Mouse (Mus musculus): ENCODE data around the gene Fitm1. TPM values are rescaled to one million over a fixed set of nuclear protein-coding genes. Genes with fewer than 3 reads are reported as not detected.

Gene Fitm1
- polyA plus RNA-seq, 1 experiment from 2014 or later, result 4.0 TPM

GRCm38 (mm10) chr14:55605743-55606459 is 30.5 kb downstream of the Fitm1 start:
- H3K36me3 ChIP-seq, result peaks cover 75% of the 10 kb centered on the region
- H3K27me3 ChIP-seq (replicated peaks), result no peaks in the 10 kb centered on the region
- no peaks in the 10 kb centered on the region for H3K9me3 ChIP-seq
- WGBS, result 94% methylated on average over 16 of the region's 16 CpGs
- H3K4me1 ChIP-seq, result no peaks in the 10 kb centered on the region
- no peak overlapping the region for H3K27ac ChIP-seq
- H3K4me2 ChIP-seq (replicated peaks), result no peak overlapping the region
- no peak overlapping the region for H3K4me3 ChIP-seq
- no peak overlapping the region for H3K9ac ChIP-seq
- ATAC-seq (ENCODE audit: low FRiP score, low read depth), result no peak

GRCm38 (mm10) chr14:55608339-55608738 is 32.9 kb downstream of the Fitm1 start:
- Histone ChIP-seq H3K27me3 (replicated peaks) (no peaks in the 10 kb centered on the region), H3K4me2 (replicated peaks) (no peak overlapping the region), H3K27ac (no peak overlapping the region), H3K4me3 (no peak overlapping the region), H3K9me3 (no peaks in the 10 kb centered on the region), H3K9ac (no peak overlapping the region), H3K4me1 (no peaks in the 10 kb centered on the region), H3K36me3 (peaks cover 50% of the 10 kb centered on the region)
- WGBS, result 94% methylated on average over 6 of the region's 6 CpGs
- ATAC-seq (ENCODE audit: low FRiP score, low read depth), result no peak

GRCm38 (mm10) chr14:55613346-55613745 is 37.9 kb downstream of the Fitm1 start:
- WGBS, result 77% methylated on average over 6 of the region's 6 CpGs
- H3K9me3 ChIP-seq, result no peaks in the 10 kb centered on the region
- no peak overlapping the region for H3K4me2 ChIP-seq (replicated peaks)
- no peaks in the 10 kb centered on the region for H3K4me1 ChIP-seq
- no peak for ATAC-seq (ENCODE audit: low FRiP score, low read depth)
- no peak overlapping the region for H3K9ac ChIP-seq
- no peak overlapping the region for H3K4me3 ChIP-seq
- no peaks in the 10 kb centered on the region for H3K27me3 ChIP-seq (replicated peaks)
- no peak overlapping the region for H3K27ac ChIP-seq
- H3K36me3 ChIP-seq, result peaks cover 17% of the 10 kb centered on the region

- Histone ChIP-seq H3K27me3 (replicated peaks) (no peaks in the 10 kb centered on the region), H3K36me3 (peaks cover 4% of the 10 kb centered on the region), H3K4me3 (no peak overlapping the region), H3K27ac (no peak overlapping the region), H3K9me3 (no peaks in the 10 kb centered on the region), H3K9ac (no peak overlapping the region), H3K4me1 (no peaks in the 10 kb centered on the region), H3K4me2 (replicated peaks) (no peak overlapping the region)
- 80% methylated on average over 7 of the region's 7 CpGs for WGBS
- no peak for ATAC-seq (ENCODE audit: low FRiP score, low read depth)
Measured at GRCm38 (mm10) chr14:55614565-55615178, 39.3 kb downstream of the Fitm1 start.

GRCm38 (mm10) chr14:55615876-55616275 is 40.5 kb downstream of the Fitm1 start:
- H3K36me3 ChIP-seq, result no peaks in the 10 kb centered on the region
- H3K27ac ChIP-seq, result no peak overlapping the region
- 55% methylated on average over 2 of the region's 2 CpGs for WGBS
- H3K4me3 ChIP-seq, result no peak overlapping the region
- no peaks in the 10 kb centered on the region for H3K27me3 ChIP-seq (replicated peaks)
- H3K9me3 ChIP-seq, result no peaks in the 10 kb centered on the region
- no peak overlapping the region for H3K4me2 ChIP-seq (replicated peaks)
- H3K9ac ChIP-seq, result no peak overlapping the region
- no peaks in the 10 kb centered on the region for H3K4me1 ChIP-seq
- ATAC-seq (ENCODE audit: low FRiP score, low read depth), result no peak

- H3K27ac ChIP-seq, result no peak overlapping the region
- H3K9me3 ChIP-seq, result no peaks in the 10 kb centered on the region
- H3K9ac ChIP-seq, result no peak overlapping the region
- H3K4me3 ChIP-seq, result no peak overlapping the region
- H3K36me3 ChIP-seq, result no peaks in the 10 kb centered on the region
- H3K27me3 ChIP-seq (replicated peaks), result no peaks in the 10 kb centered on the region
- WGBS, result 90% methylated on average over 2 of the region's 2 CpGs
- H3K4me2 ChIP-seq (replicated peaks), result no peak overlapping the region
- H3K4me1 ChIP-seq, result no peaks in the 10 kb centered on the region
- no peak for ATAC-seq (ENCODE audit: low FRiP score, low read depth)
Measured at GRCm38 (mm10) chr14:55616844-55617243, 41.4 kb downstream of the Fitm1 start.

GRCm38 (mm10) chr14:55617822-55618221 is 42.4 kb downstream of the Fitm1 start, which contains the start of gene Rec8:
Gene Rec8 (plus strand): TSS chr14:55618037.
- Histone ChIP-seq H3K27me3 (replicated peaks) (no peaks in the 10 kb centered on the region), H3K9ac (peak within 1 kb of the TSS; percentile 40; the same call in 1 of the 2 replicates), H3K9me3 (no peaks in the 10 kb centered on the region), H3K4me1 (no peaks in the 10 kb centered on the region), H3K27ac (no peak within 1 kb of the TSS), H3K4me2 (replicated peaks) (peak within 1 kb of the TSS; percentile 51), H3K4me3 (peak within 1 kb of the TSS; percentile 20), H3K36me3 (no peaks in the 10 kb centered on the region)
- peak; percentile 83 for ATAC-seq (ENCODE audit: low FRiP score, low read depth)
- WGBS, result 22% methylated on average over 21 of the region's 21 CpGs

GRCm38 (mm10) chr14:55618486-55619195 is 43.2 kb downstream of the Fitm1 start:
- no peak overlapping the region for H3K27ac ChIP-seq
- no peak for ATAC-seq (ENCODE audit: low FRiP score, low read depth)
- peaks cover 1% of the 10 kb centered on the region; the same call in 1 of the 2 replicates for H3K36me3 ChIP-seq
- peak overlapping the region; percentile 40; the same call in 1 of the 2 replicates for H3K9ac ChIP-seq
- H3K4me3 ChIP-seq, result peak overlapping the region; percentile 20
- H3K9me3 ChIP-seq, result no peaks in the 10 kb centered on the region
- WGBS, result 52% methylated on average over 22 of the region's 22 CpGs
- H3K4me1 ChIP-seq, result no peaks in the 10 kb centered on the region
- H3K27me3 ChIP-seq (replicated peaks), result no peaks in the 10 kb centered on the region
- peak overlapping the region; percentile 51 for H3K4me2 ChIP-seq (replicated peaks)

Other genes starting within 250 kb of the Fitm1 start
- gene Dhrs4, start 96.9 kb upstream of the Fitm1 start, polyA plus RNA-seq (2016; fragmentation: Nextera tagmentation; extraction: Ambion mirVana), result 41.5 and 41.7 TPM in 2 replicates
- gene Carmil3, start 85.0 kb upstream of the Fitm1 start, polyA plus RNA-seq (2016; fragmentation: Nextera tagmentation; extraction: Ambion mirVana), result 16.1 and 16.8 TPM in 2 replicates
- 1.4 and 2.4 TPM in 2 replicates for gene Cpne6, start 65.2 kb upstream of the Fitm1 start, polyA plus RNA-seq (2016; fragmentation: Nextera tagmentation; extraction: Ambion mirVana)
- gene Nrl, start 50.6 kb upstream of the Fitm1 start, polyA plus RNA-seq (2016; fragmentation: Nextera tagmentation; extraction: Ambion mirVana), result 0.10 and 0.19 TPM in 2 replicates
- gene Pck2, start 35.4 kb upstream of the Fitm1 start, polyA plus RNA-seq (2016; fragmentation: Nextera tagmentation; extraction: Ambion mirVana), result 18.2 and 21.0 TPM in 2 replicates
- 103 and 105 TPM in 2 replicates for gene Dcaf11, start 15.6 kb upstream of the Fitm1 start, polyA plus RNA-seq (2016; fragmentation: Nextera tagmentation; extraction: Ambion mirVana)
- not detected in 2 replicates for gene A730061H03Rik, start 15.2 kb upstream of the Fitm1 start, polyA plus RNA-seq (2016; fragmentation: Nextera tagmentation; extraction: Ambion mirVana)
- 120 and 128 TPM in 2 replicates for gene Psme1, start 2.5 kb downstream of the Fitm1 start, polyA plus RNA-seq (2016; fragmentation: Nextera tagmentation; extraction: Ambion mirVana)
- 8.9 and 12.7 TPM in 2 replicates for gene Emc9, start 9.7 kb downstream of the Fitm1 start, polyA plus RNA-seq (2016; fragmentation: Nextera tagmentation; extraction: Ambion mirVana)
- gene Psme2, start 15.5 kb downstream of the Fitm1 start, polyA plus RNA-seq (2016; fragmentation: Nextera tagmentation; extraction: Ambion mirVana), result 212 and 223 TPM in 2 replicates
- 17.8 and 21.0 TPM in 2 replicates for gene Rnf31, start 16.1 kb downstream of the Fitm1 start, polyA plus RNA-seq (2016; fragmentation: Nextera tagmentation; extraction: Ambion mirVana)
- 8.8 and 9.0 TPM in 2 replicates for gene Irf9, start 28.0 kb downstream of the Fitm1 start, polyA plus RNA-seq (2016; fragmentation: Nextera tagmentation; extraction: Ambion mirVana)
- 20.6 and 22.8 TPM in 2 replicates for gene Rec8, start 42.4 kb downstream of the Fitm1 start, polyA plus RNA-seq (2016; fragmentation: Nextera tagmentation; extraction: Ambion mirVana)
- gene Ipo4, start 60.3 kb downstream of the Fitm1 start, polyA plus RNA-seq (2016; fragmentation: Nextera tagmentation; extraction: Ambion mirVana), result 73.7 and 85.6 TPM in 2 replicates
- 2.1 and 3.6 TPM in 2 replicates for gene Gm49378, start 62.3 kb downstream of the Fitm1 start, polyA plus RNA-seq (2016; fragmentation: Nextera tagmentation; extraction: Ambion mirVana)
- gene Tm9sf1, start 68.2 kb downstream of the Fitm1 start, polyA plus RNA-seq (2016; fragmentation: Nextera tagmentation; extraction: Ambion mirVana), result 62.7 and 68.6 TPM in 2 replicates
- 0.53 and 0.77 TPM in 2 replicates for gene Tssk4, start 74.6 kb downstream of the Fitm1 start, polyA plus RNA-seq (2016; fragmentation: Nextera tagmentation; extraction: Ambion mirVana)
- gene Mdp1, start 84.9 kb downstream of the Fitm1 start, polyA plus RNA-seq (2016; fragmentation: Nextera tagmentation; extraction: Ambion mirVana), result 70.1 and 71.0 TPM in 2 replicates
- gene Gmpr2, start 96.3 kb downstream of the Fitm1 start, polyA plus RNA-seq (2016; fragmentation: Nextera tagmentation; extraction: Ambion mirVana), result 60.7 and 61.6 TPM in 2 replicates
- gene Nedd8, start 96.5 kb downstream of the Fitm1 start, polyA plus RNA-seq (2016; fragmentation: Nextera tagmentation; extraction: Ambion mirVana), result 555 and 567 TPM in 2 replicates
- gene Tinf2, start 106.2 kb downstream of the Fitm1 start, polyA plus RNA-seq (2016; fragmentation: Nextera tagmentation; extraction: Ambion mirVana), result 44.1 and 45.7 TPM in 2 replicates
- gene Tgm1, start 138.3 kb downstream of the Fitm1 start, polyA plus RNA-seq (2016; fragmentation: Nextera tagmentation; extraction: Ambion mirVana), result 0.34 and 0.36 TPM in 2 replicates
- 42.0 and 46.3 TPM in 2 replicates for gene Rabggta, start 146.6 kb downstream of the Fitm1 start, polyA plus RNA-seq (2016; fragmentation: Nextera tagmentation; extraction: Ambion mirVana)
- 74.1 and 81.8 TPM in 2 replicates for gene Dhrs1, start 170.1 kb downstream of the Fitm1 start, polyA plus RNA-seq (2016; fragmentation: Nextera tagmentation; extraction: Ambion mirVana)
- gene Nop9, start 170.1 kb downstream of the Fitm1 start, polyA plus RNA-seq (2016; fragmentation: Nextera tagmentation; extraction: Ambion mirVana), result 44.2 and 47.0 TPM in 2 replicates
- 0.30 TPM in 1 of 2 replicates, not detected in the other for gene Cideb, start 182.8 kb downstream of the Fitm1 start, polyA plus RNA-seq (2016; fragmentation: Nextera tagmentation; extraction: Ambion mirVana)
- 0.37 and 0.52 TPM in 2 replicates for gene Ltb4r2, start 185.8 kb downstream of the Fitm1 start, polyA plus RNA-seq (2016; fragmentation: Nextera tagmentation; extraction: Ambion mirVana)
- 0.23 and 0.37 TPM in 2 replicates for gene Ltb4r1, start 190.3 kb downstream of the Fitm1 start, polyA plus RNA-seq (2016; fragmentation: Nextera tagmentation; extraction: Ambion mirVana)
- 9.2 and 10.1 TPM in 2 replicates for gene Adcy4, start 208.5 kb downstream of the Fitm1 start, polyA plus RNA-seq (2016; fragmentation: Nextera tagmentation; extraction: Ambion mirVana)
- gene Ripk3, start 213.2 kb downstream of the Fitm1 start, polyA plus RNA-seq (2016; fragmentation: Nextera tagmentation; extraction: Ambion mirVana), result 7.9 and 8.7 TPM in 2 replicates
- gene Nfatc4, start 247.5 kb downstream of the Fitm1 start, polyA plus RNA-seq (2016; fragmentation: Nextera tagmentation; extraction: Ambion mirVana), result 22.0 and 24.8 TPM in 2 replicates

Data from neural tube, embryonic 12.5 days (tissue).